ENCODE assay signal across 34 mouse cellular contexts in the genomic region with DNA sequence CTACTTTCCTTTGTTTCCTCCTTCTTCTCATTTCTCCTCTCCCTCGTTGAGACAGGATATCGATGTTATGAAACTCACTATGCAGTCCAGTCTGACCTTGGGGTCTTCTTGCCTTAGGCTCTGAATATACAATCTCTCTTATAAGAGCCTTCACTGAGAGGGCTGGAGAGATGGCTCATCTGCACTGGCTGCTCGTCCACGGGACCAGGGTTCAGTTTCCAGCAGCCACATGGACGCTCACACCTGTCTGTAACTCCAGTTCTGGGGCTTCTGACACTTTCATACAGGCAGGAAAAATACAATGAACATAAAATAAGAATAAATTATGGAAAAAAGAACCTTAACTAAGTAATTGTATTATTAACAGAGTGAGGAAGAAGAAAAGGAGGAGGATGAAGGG. TPM values are rescaled to one million over a fixed set of nuclear protein-coding genes. Genes with fewer than 3 reads are reported as not detected.
"Had no signal": no experiment of that assay in that cellular context is flagged by ENCODE, and none has a peak within 500 bp of the region (broad histone marks: within the 10 kb centered on the region; RNA-seq: fewer than 3 reads in every experiment).

No protein-coding gene starts in this region.

- H3K27me3 ChIP-seq: embryonic facial prominence, embryonic 12.5 days; embryonic facial prominence, embryonic 13.5 days; embryonic facial prominence, embryonic 15.5 days; forebrain, embryonic 13.5 days; forebrain, embryonic 15.5 days had no signal

- H3K9ac ChIP-seq: embryonic facial prominence, embryonic 12.5 days; embryonic facial prominence, embryonic 13.5 days; embryonic facial prominence, embryonic 15.5 days; forebrain, embryonic 12.5 days; forebrain, embryonic 13.5 days; forebrain, embryonic 15.5 days; forebrain, postnatal 0 days had no signal

- ATAC-seq: forebrain, embryonic 13.5 days; forebrain, embryonic 14.5 days; forebrain, embryonic 15.5 days; forebrain, embryonic 16.5 days; forebrain, postnatal 0 days had no signal

- H3K27ac ChIP-seq: embryonic facial prominence, embryonic 10.5 days; embryonic facial prominence, embryonic 12.5 days; embryonic facial prominence, embryonic 13.5 days; embryonic facial prominence, embryonic 15.5 days; forebrain, embryonic 10.5 days; forebrain, embryonic 12.5 days; forebrain, embryonic 13.5 days; forebrain, embryonic 15.5 days; gastrocnemius, adult 2 months had no signal

- H3K4me1 ChIP-seq: embryonic facial prominence, embryonic 10.5 days; embryonic facial prominence, embryonic 12.5 days; embryonic facial prominence, embryonic 13.5 days; embryonic facial prominence, embryonic 15.5 days; forebrain, embryonic 13.5 days; forebrain, embryonic 15.5 days had no signal

- H3K36me3 ChIP-seq: embryonic facial prominence, embryonic 10.5 days; embryonic facial prominence, embryonic 12.5 days; embryonic facial prominence, embryonic 13.5 days; embryonic facial prominence, embryonic 15.5 days; forebrain, embryonic 10.5 days; forebrain, embryonic 12.5 days; forebrain, embryonic 15.5 days had no signal

- H3K4me3 ChIP-seq: embryonic facial prominence, embryonic 10.5 days; embryonic facial prominence, embryonic 12.5 days; embryonic facial prominence, embryonic 13.5 days; embryonic facial prominence, embryonic 15.5 days; erythroblast, embryonic 14.5 days; forebrain, embryonic 10.5 days; forebrain, embryonic 12.5 days; forebrain, embryonic 13.5 days; forebrain, embryonic 15.5 days; gastrocnemius, adult 2 months had no signal

- H3K4me2 ChIP-seq: embryonic facial prominence, embryonic 12.5 days; embryonic facial prominence, embryonic 13.5 days; embryonic facial prominence, embryonic 15.5 days; forebrain, embryonic 12.5 days; forebrain, embryonic 13.5 days; forebrain, embryonic 15.5 days had no signal

- H3K9me3 ChIP-seq: embryonic facial prominence, embryonic 10.5 days; embryonic facial prominence, embryonic 12.5 days; embryonic facial prominence, embryonic 13.5 days; embryonic facial prominence, embryonic 15.5 days; forebrain, embryonic 10.5 days; forebrain, embryonic 12.5 days; forebrain, embryonic 13.5 days; forebrain, embryonic 15.5 days had no signal

- DNase-seq: cerebellum, adult 2 months; cerebellum, adult 8-10 months; cerebellum, adult 9-10 months; cerebellum, adult 9-11 months; cerebellum, postnatal 14 days; cerebellum, postnatal 25 days; cerebellum, postnatal 36 days; embryo, embryonic 11 days; forebrain, postnatal 0 days; gastrocnemius, adult 2 months; gastrocnemius, postnatal 10 days; gastrocnemius, postnatal 14 days; gastrocnemius, postnatal 25 days; gastrocnemius, postnatal 36 days; heart, adult 18-20 months had no signal

RNA-seq across cellular contexts. Expression of a gene that starts 9.5 kb away (rescaled TPM):
- total RNA-seq: common myeloid progenitor, adult 5-6 weeks; gastrocnemius, adult 18-20 months; gastrocnemius, adult 2 months; gastrocnemius, adult 8-10 months; gastrocnemius, postnatal 10 days; gastrocnemius, postnatal 14 days; gastrocnemius, postnatal 25 days; gastrocnemius, postnatal 36 days; gastrocnemius, postnatal 4 days; granulocyte monocyte progenitor cell, adult 5-6 weeks had no signal
- polyA plus RNA-seq: embryonic facial prominence, embryonic 10.5 days; embryonic facial prominence, embryonic 11.5 days; embryonic facial prominence, embryonic 12.5 days; embryonic facial prominence, embryonic 13.5 days; embryonic facial prominence, embryonic 15.5 days; erythroblast, embryonic 14.5 days; forebrain, embryonic 10.5 days; forebrain, embryonic 12.5 days; forebrain, embryonic 15.5 days; forebrain, embryonic 16.5 days; gonadal fat pad, adult 2 months had no signal

RNA-seq across cellular contexts. Expression of a gene that starts 53.6 kb away (rescaled TPM):
- total RNA-seq: common myeloid progenitor, adult 5-6 weeks; gastrocnemius, adult 18-20 months; gastrocnemius, adult 2 months; gastrocnemius, adult 8-10 months; gastrocnemius, postnatal 10 days; gastrocnemius, postnatal 14 days; gastrocnemius, postnatal 25 days; gastrocnemius, postnatal 36 days; gastrocnemius, postnatal 4 days; granulocyte monocyte progenitor cell, adult 5-6 weeks; heart, adult 18-20 months; heart, adult 8-10 months had no signal
- polyA plus RNA-seq: erythroblast, embryonic 14.5 days; forebrain, embryonic 10.5 days had no signal
